Mouse (Mus musculus) ovary, adult 18-20 months (tissue): Measurements from ENCODE around the gene Ak7.

Source experiments
- DNase-seq: peaks from one replicate; pipeline ENCODE4 v3.0.0; 2022; ENCODE audit warnings: low spot score, mixed read lengths

The Ak7 gene

GRCm38 (mm10) chr12:105705799-105706487 is at the start of gene Ak7:
Gene Ak7 (plus strand): TSS chr12:105705976.
- DNase-seq: peak; percentile 79

GRCm38 (mm10) chr12:105676274-105676673 is 29.5 kb upstream of the Ak7 start:
- no peak for DNase-seq

- DNase-seq: no peak
Observed at GRCm38 (mm10) chr12:105678211-105678610, 27.6 kb upstream of the Ak7 start.

- no peak for DNase-seq
Observed at GRCm38 (mm10) chr12:105678762-105679161, 27.0 kb upstream of the Ak7 start.

DNA sequence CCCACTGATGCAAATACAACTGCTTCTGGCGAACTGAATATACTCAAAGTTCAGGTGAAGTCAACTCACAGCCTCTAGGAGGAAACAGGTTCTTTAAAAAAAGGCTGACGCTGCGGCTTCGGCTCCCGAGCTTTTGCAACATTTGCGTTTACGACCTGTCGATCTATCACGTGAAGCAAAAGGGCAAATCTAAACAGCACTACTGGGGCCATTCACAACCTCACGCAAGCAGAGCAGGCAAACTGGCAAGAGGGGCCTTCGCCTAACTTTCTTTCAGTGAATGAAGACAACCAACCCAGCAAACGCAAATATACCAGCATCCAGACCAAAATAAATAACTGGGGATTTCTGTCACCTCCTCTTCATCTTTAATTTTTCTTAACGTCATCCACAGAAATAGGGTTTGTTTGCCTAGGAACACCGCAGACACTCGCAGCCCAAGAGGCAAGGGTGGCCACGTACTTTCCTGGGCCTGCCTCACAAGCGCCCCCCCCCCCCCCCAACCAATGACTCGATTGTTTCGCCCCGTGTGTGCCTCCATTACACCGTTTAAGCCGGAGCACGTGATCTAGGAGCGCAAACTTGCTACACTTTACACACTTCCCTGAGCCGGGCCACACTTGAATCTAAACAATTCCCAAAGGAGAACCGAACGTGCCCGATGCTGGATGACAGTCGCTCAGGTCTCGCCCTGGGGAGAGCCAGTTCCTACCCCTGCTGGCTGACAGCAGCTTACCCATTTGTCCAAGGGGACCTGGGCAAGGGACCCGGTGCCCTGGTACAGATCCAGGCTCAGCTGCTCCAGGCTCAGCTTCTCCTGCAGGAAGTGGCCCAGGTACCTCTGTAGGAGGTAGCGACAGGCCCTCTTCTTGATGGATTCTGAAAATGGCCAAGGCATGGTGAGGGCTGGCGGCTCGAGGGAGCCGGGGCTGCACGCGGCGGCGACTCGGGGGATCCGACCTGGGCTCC is 21.6 kb upstream of the Ak7 start, which contains the start of gene Gskip:
Gene Gskip, plus strand, starts transcription at position 897 of the 969 bp plus-strand sequence.
- DNase-seq: no peak

DNA sequence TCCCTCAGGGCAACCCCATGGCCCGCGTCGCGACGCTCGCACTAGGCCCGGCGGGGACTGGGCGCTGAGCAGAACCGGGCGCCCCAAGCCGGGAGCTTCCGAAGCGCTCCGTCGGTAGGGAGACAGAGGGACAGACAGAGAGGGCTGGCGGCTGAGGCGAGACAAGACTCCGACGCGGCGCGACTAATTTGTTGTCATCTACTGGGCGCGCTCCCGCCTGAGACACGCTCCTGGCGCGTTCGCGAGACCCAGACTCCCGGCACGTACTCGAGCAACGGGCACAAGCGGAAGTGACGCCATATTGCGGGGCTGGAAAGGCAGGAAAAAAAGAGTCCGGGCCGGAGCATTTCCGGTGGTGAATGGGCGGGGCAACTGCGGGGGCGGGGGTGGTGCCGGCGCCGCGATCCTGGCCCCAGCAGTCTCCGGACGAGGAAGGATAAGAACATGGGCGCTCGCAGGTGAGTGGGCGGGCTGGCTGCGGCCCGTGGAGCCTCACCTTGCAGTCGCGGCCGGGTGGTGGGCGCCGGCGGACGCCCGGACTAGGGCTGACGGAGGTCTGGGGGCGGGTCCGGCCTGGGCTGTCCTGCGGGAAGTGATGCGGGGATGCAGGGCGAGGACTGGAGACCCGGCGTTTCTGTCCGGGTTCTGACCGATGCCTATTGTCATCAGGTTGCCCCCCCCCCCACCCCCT is 20.6 kb upstream of the Ak7 start, which contains the start of gene Atg2b:
Gene Atg2b, minus strand, starts transcription at position 211 of the 691 bp plus-strand sequence.
- DNase-seq: peak; percentile 90

GRCm38 (mm10) chr12:105686791-105687190 is 19.0 kb upstream of the Ak7 start:
- DNase-seq: no peak

DNA sequence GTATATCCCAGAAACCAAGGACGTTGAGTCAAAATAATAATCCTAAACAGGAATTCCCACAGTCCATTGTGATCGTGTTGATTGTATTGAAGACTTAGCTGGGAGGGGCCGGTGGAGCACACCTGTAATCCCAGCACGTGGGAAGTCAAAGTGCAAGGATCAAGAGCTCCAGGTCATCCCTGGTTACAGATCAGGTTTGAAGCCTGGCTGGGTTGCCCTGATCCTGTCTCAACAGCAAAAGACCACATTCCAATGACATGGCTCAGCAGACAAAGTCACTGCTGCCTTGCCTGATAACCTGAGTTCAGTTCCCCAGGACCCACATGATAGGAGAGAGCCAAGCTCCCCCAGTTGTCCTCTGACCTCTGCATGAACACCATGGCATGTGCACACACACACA is 18.4 kb upstream of the Ak7 start:
- DNase-seq: no peak

- DNase-seq: no peak
Observed at GRCm38 (mm10) chr12:105688546-105688945, 17.2 kb upstream of the Ak7 start.

- no peak for DNase-seq
Observed at GRCm38 (mm10) chr12:105689435-105689834, 16.3 kb upstream of the Ak7 start.

GRCm38 (mm10) chr12:105694021-105694420 is 11.8 kb upstream of the Ak7 start:
- DNase-seq: no peak

DNA sequence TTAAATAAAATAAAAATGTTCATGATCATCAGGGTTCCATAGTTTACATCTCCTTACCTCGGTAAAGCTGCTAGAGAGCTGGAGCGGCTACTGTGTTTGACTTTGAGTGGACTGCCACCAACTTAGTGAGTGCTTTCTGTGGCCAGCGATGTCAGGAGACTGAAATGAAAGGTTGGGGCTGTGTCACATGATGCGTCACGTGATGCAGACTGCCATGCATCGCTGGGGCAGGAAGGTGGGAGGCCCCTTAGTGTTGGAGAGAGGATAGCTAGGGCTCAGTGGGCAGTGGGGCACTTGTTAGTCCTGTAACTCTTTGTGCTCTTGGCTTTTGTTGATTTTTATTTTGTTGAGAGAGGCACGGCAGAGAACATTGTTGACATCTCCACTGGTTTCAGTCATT is 9.9 kb upstream of the Ak7 start:
- DNase-seq: no peak

DNA sequence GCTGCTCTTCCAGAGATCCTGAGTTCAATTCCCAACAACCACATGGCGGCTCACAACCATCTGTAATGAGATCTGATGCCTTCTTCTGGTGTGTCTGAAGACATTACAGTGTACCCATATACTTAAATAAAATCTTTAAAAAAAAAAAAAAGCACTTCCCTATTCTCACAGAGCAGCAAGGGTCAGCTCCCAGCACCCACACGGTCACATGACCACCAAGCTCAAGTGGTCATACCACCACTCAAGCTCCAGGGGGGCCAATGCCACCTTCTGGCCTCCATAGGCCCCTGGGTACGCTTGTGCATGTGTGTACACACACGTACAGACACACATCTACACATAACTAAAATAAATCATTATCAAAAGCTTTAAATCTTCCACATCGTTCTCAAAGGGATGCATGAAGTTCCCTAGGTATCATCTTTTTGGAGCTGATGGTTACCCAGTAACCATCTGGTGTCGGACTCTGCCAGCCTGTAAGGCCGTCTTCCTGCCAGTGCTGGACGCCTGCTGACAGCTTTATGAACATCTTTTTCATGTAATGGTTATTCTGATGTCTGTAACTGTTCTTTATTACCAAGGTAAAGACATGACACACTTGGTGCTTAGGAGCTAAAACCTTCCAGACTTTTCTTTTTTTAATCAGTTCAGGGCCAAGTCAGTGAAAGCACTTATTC is 8.5 kb upstream of the Ak7 start:
- DNase-seq: no peak

DNA sequence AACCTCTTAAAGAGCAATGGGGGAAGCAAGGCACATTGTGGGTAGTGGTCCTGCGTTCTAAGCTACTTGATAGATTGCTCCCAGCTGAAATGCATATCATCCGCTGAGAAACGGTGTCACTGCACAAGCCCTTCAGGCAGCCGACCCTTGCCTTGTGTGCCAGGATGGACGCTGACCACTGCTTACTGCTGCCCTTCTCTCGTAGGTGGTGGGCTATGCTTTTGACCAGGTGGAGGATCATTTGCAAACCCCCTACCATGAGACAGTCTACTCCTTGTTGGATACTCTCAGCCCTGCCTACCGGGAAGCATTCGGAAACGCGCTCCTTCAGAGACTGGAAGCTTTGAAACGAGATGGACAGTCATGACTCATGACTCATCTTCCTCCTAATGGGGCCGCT is 5.3 kb upstream of the Ak7 start:
- no peak for DNase-seq

DNA sequence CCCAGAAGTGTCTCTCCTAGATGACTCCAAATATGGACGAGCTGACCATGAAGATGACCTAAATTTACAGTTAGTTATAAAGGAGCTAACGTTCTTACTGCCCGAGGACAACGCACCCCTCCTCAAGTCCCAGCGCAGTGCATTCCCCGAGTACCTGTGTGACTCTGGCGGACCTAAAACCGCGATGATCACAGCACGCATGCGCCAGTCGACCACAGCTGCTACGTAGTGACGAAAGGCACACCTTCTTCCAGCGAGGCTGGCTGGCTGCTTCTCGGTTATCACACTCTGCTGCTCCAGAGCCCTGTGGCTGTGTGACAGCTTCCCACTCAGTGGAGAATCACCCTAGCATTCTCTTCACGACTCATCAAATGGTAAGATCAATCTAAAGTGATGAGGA is 12.8 kb downstream of the Ak7 start:
- peak; percentile 16 for DNase-seq

DNA sequence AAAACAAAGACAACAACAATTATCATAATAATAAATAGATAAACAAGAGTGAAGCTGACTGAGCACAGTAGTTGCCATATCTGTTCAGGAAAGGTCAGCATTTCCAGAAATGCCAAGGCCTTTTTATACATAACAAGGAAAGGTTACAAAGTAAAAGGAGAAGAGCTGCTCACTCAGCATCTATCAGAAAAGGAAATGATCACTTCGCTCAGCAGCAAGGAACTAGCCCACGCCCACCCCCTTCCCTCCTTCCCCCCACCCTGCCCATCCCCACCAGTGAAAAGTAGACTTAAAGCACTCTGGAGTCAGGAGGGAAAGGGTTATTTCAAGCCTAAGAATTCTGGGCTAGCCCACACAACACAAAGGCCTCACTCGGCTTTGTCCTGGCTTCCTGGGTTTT is 14.4 kb downstream of the Ak7 start:
- no peak for DNase-seq

DNA sequence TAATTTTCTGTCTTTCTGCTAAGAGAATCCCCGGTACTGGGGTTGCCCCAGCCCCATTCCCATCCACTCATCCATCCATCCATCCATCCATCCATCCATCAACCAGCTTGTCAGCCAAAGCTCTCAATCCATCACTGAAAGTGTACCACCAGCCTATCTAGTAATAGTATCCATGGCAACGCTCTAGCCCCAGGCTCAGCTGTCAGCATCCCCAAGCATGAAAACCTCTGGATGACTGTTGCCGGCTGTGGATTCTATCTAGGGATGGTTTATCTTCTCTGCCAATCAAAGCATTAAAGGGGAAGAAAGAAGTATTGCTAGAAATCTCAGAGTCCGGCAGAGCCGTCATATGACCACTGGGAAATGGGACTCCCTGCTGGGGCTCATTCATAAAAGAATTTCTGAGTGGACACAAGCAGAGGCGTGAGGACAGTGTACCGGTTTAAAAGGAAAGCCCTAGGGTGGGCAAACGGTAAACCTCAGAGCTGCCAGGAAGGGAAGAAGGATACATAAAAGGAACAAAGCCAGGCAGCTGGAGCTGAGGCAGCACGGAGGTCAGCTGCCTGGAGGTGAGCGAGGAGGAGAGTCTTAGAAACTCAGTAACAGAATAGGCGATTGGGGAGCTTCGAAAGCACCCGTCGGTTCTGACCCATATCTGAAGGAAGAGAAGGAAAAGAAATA is 15.8 kb downstream of the Ak7 start:
- no peak for DNase-seq

DNA sequence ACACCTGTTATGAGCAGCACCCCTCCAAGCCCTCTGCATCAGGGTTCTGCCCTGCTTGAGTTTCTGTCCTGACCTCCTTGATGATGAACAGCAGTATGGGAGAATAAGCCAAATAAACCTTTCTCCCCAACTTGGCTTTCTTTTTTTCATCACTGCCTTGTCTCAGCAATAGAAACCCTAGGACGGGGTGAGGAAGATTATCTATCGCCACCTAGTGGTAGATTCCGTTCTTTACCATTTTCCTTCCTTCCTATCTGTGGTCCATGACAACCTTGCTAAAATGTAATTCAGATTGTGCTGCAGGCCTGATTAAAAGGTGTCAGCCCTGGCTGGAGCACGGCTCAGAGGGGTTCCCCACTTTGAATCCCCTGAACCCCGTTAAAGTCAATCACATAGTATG is 16.9 kb downstream of the Ak7 start:
- no peak for DNase-seq

GRCm38 (mm10) chr12:105724616-105725015 is 18.8 kb downstream of the Ak7 start:
- DNase-seq: no peak

- DNase-seq: no peak
Observed at GRCm38 (mm10) chr12:105725736-105726135, 20.0 kb downstream of the Ak7 start.

- DNase-seq: no peak
Observed at GRCm38 (mm10) chr12:105727268-105727667, 21.5 kb downstream of the Ak7 start.
